Mouse (Mus musculus) brain, embryonic 14.5 days (tissue): ENCODE data around the gene Prss38.

Experiments used
- CTCF ChIP-seq: fragments of 200-500 bp; IDR thresholded peaks from 2 replicates; pipeline ENCODE4 v1.5.1; 2012; ENCODE audit warnings: inconsistent platforms, mild to moderate bottlenecking, moderate library complexity, borderline replicate concordance; ENCODE audit not compliant: insufficient read depth, insufficient read length; ENCODE audit errors: extremely low read depth
- POLR2A ChIP-seq: fragments of 200-500 bp; IDR thresholded peaks from 2 replicates; pipeline ENCODE4 v1.6.1; 2012; ENCODE audit warnings: mild to moderate bottlenecking, inconsistent platforms, borderline replicate concordance; ENCODE audit not compliant: poor library complexity, insufficient read depth, insufficient read length, severe bottlenecking; ENCODE audit errors: extremely low read depth

DNA sequence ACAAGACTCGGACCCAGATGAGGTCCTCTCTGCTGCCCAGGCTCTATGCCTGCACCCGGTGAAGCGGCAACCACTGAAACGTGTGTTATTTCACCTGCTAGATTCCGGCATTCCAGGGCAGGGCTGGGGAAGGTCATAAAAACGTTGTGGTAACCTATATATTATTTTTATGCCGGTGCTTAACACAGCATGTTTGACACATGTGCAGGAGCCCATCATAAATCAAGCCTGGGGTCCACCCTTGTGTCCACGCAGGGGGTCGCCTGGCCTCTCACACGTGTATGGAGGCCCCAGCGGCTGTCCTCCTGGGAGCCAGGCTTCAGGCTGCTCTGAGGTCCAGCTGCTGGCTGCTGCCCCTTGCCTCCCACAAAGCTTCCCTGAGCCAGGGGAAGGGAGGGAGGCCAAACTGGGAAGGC, 18.6 kb downstream of the Prss38 start:
- no peak for TF ChIP-seq POLR2A
- TF ChIP-seq CTCF = no peak
